Comparison of ENCODE assay signal across 12 mouse cellular contexts in genomic region chr7:36156595-36156994, GRCm38 (mm10).
"Had no signal": no experiment of that assay in that cellular context is flagged by ENCODE, and none has a peak within 500 bp of the region (broad histone marks: within the 10 kb centered on the region; RNA-seq: fewer than 3 reads in every experiment).

No protein-coding gene starts in this region.

- H3K4me1 ChIP-seq: liver, embryonic 15.5 days had no signal

- H3K4me3 ChIP-seq: limb, embryonic 10.5 days; liver, embryonic 15.5 days; midbrain, embryonic 13.5 days had no signal

- DNase-seq: lung, adult 2 months; lung, postnatal 36 days; right cerebral cortex, postnatal 4 days; spleen, adult 18-20 months; thymus, adult 2 months; thymus, postnatal 25 days had no signal

- H3K27ac ChIP-seq: limb, embryonic 10.5 days; liver, embryonic 15.5 days; midbrain, embryonic 13.5 days had no signal

- H3K9ac ChIP-seq: liver, embryonic 15.5 days; midbrain, embryonic 13.5 days had no signal

- H3K9me3 ChIP-seq: limb, embryonic 10.5 days; liver, embryonic 15.5 days; midbrain, embryonic 13.5 days had no signal

- H3K27me3 ChIP-seq: liver, embryonic 15.5 days; midbrain, embryonic 13.5 days had no signal

- ATAC-seq: intestine, embryonic 16.5 days; lung, postnatal 0 days had no signal

- H3K4me2 ChIP-seq: liver, embryonic 11.5 days; liver, embryonic 15.5 days; midbrain, embryonic 13.5 days had no signal

- H3K36me3 ChIP-seq: limb, embryonic 10.5 days; liver, embryonic 15.5 days; midbrain, embryonic 13.5 days had no signal
